Mouse (Mus musculus) inflammation-experienced regulatory T-cells (primary cell): Measurements from ENCODE around the gene Ebpl. TPM values are rescaled to one million over a fixed set of nuclear protein-coding genes. Genes with fewer than 3 reads are reported as not detected.

Experiments used
- polyA plus RNA-seq, 2 experiments: library from polyadenylated mRNA; unstranded; fragments of 100-300 nt; shearing (Covaris generic); gene quantifications; one replicate each; pipeline ENCODE4 v1.2.1; 2017

The Ebpl gene
- polyA plus RNA-seq = 10 to 100 TPM; 18.7 to 18.9 TPM

GRCm38 (mm10) chr14:61360131-61360980 lies at the start of gene Ebpl:
TSS of gene Ebpl (minus strand) at chr14:61360439.

DNA sequence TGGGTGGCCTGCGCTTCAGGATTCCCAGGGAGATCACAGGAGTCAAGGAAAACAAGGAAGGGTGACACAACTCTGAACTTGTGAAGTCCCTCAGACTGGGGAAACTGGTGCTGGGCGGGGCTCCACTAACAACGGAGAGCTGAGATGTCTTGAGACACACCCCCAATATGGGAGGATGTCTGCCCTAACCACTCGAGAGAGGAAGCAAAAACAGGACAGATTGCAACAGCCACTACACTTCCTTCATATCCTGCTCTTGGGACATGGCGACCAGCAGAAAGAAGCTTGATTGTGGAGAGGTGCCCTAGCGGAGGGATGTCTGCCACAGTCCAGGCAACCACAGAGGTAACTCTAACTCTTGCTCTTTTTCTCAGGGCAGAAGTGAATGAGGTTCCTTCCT lies 50.6 kb downstream of the Ebpl start, which contains the start of gene Arl11:
Gene Arl11, plus strand, starts transcription at position 161 of the 400 bp plus-strand sequence.

Other genes with a start within 250 kb of the Ebpl start
- gene Sacs, start 222.0 kb downstream of the Ebpl start, polyA plus RNA-seq = 10 to 100 TPM in 1 of 2 experiments, 1 to 10 TPM in 1; 6.4 to 10.2 TPM
- under 1 TPM in 1 of 2 experiments, not detected in 1; 0.87 TPM for gene Sgcg, start 101.9 kb downstream of the Ebpl start, polyA plus RNA-seq
- 1 to 10 TPM in 1 of 2 experiments, under 1 TPM in 1; 0.39 to 2.0 TPM for gene Arl11, start 50.7 kb downstream of the Ebpl start, polyA plus RNA-seq
- gene Kpna3, start 79.4 kb upstream of the Ebpl start, polyA plus RNA-seq = 10 to 100 TPM; 35.5 to 35.6 TPM
- 10 to 100 TPM; 12.4 to 17.2 TPM for gene Spryd7, start 196.4 kb upstream of the Ebpl start, polyA plus RNA-seq
- 10 to 100 TPM in 1 of 2 experiments, 1 to 10 TPM in 1; 5.8 to 10.5 TPM for gene Trim13, start 237.8 kb upstream of the Ebpl start, polyA plus RNA-seq
- gene Kcnrg, start 247.0 kb upstream of the Ebpl start, polyA plus RNA-seq = 1 to 10 TPM in 1 of 2 experiments, under 1 TPM in 1; 0.89 to 1.5 TPM